Mouse (Mus musculus) ES-E14 (cell line): ENCODE measurements around the gene Smc1b.

ENCODE experiments used
- CHD2 ChIP-seq: IDR thresholded peaks from 2 replicates; pipeline ENCODE4 v1.6.1; 2014; ENCODE audit warnings: mild to moderate bottlenecking, low read depth, low read length, inconsistent platforms
- HCFC1 ChIP-seq: IDR thresholded peaks from 2 replicates; pipeline ENCODE4 v1.6.1; 2012; ENCODE audit warnings: low read length, inconsistent platforms, borderline replicate concordance; ENCODE audit not compliant: insufficient read depth
- MAFK ChIP-seq: IDR thresholded peaks from 2 replicates; pipeline ENCODE4 v1.6.1; 2014; ENCODE audit warnings: mild to moderate bottlenecking, low read depth, low read length, inconsistent platforms; ENCODE audit not compliant: insufficient read depth
- ZC3H11A ChIP-seq: IDR thresholded peaks from 2 replicates; pipeline ENCODE4 v1.6.1; 2012; ENCODE audit warnings: low read depth, mild to moderate bottlenecking, inconsistent platforms, low read length, borderline replicate concordance
- ZNF384 ChIP-seq: IDR thresholded peaks from 2 replicates; pipeline ENCODE4 v1.6.1; 2012; ENCODE audit warnings: low read depth, low read length, inconsistent platforms

DNA sequence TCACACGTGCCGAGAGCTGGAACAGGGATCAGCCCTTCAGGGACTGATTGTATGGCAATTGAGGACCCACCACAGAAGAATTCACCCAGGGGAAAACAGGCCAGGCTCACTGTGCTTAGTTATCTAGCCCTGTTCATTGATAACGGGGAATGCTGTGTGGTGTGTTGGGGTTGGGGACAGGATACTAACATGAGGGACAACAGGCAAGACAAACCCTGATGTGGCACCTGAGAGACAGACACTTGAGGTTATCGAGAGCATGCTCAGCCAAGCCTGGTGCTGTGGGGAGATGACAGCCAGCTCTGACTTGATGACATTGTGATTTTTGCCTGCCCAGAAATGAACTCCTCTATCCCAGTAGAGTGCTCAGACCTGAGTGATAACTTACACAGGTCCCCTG lies 24.4 kb upstream of the Smc1b start:
- no peak for TF ChIP-seq ZNF384
- no peak for TF ChIP-seq HCFC1
- no peak for TF ChIP-seq MAFK
- TF ChIP-seq CHD2 = no peak
- TF ChIP-seq ZC3H11A = no peak
